Mouse (Mus musculus): ENCODE results near the gene Etfa.
A peak's percentile ranks its signal among the peaks of the same experiment; 100 is the strongest.

The Etfa gene

DNA sequence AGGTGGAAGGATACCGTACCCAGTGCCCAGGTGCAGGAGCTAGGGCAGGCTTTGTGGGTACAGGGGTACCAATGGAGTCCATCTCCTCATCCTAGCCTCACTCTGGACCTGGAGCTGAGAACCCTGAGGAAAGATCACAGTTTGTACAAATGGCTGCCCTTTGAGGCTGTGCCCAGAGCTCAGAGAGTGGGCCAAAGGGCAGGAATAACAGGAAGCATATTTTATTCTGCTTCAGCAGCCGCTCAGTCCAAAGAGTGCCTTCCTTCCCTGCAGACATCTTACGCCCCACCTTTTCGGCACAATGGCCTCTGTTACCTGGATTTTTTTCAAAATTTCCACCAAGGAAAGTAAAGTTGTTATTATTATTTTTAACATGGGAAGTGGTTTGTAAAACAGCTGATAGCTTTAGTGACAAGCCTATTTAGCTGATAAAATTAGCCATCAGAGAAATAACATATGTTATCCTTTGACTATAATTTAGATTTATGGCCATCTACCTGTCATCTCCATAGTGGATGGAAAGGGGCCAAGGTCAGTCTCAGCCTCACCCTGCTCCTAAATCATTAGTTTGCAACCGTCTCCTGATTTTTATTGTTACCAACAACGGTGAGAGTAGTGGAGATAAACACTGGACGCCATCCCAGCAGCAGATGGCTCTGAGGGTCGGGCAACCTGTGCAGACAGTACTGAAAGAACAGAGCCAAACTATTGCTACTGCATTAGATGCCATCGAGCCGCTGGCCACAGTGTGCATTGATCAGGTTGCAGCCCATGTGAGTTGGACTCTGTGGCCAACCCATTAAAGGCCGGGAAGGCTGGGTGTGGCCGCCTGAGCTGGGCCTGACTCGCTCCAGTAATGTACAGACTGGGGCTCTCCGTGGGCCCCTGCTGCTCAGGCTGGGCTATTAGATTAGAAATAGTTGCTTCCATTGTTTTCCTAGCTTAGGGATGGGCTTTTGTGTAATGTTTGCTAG, 88.3 kb downstream of the Etfa start:
- peak; percentile 9 to 44 for DNase-seq

DNA sequence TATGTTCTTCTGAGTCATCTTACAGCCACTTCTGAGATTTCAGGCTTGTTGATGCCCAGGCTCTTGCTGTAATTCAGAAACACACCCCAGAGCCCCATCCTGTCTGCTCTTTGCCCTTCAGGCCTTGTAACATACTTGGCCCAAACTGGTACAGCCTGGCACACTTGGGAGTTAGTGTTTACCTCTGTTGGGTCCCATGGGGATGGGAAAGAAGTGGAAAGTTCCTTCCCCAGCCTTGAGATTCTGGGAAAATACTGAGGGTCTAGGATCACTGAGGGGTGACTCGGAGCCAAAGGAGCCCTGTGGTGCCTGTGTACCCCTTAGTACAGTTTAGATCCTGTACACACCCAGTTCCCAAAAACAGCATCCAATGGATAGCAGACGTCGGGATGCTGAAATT, 90.3 kb downstream of the Etfa start:
- DNase-seq = no peak

DNA sequence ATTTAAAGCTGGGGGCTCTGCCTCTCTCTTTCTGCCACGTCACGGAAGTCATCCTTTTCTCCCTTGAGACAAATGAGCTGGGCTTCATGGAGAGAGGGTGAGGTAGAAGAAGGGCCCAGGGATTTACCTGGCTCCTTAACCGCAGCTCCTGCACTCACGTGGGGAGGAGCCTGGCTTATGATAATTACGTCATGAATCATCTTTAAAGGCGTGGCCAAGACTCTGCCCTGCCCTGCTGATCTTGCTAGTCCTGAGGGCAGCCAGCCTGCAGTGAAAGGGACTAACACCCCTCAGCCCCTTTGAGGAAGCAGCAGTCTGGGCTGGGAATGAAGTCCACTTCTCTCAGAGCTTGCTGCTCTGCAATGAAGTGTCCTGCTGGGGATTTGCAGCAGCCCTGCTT, 100.9 kb downstream of the Etfa start:
- no peak for DNase-seq

DNA sequence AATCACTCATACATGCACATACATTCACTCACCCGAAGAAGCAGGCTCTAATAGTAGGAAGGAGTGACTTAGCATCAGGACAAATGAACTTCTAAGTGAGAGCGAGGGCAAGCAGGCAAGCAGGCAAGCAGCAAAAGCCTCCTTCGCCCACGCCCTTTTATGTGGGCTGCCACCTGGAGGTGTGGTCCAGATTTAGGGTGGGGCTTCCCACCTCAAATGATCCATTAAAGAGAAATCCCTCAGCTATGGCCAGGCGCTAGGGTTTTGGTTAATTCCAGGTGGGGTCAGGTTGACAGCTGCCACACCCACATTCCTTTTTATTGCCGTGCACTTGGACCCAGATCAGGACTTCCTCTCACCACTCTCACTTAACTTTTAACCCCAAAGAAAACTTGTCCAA, 101.6 kb downstream of the Etfa start:
- no peak for DNase-seq

DNA sequence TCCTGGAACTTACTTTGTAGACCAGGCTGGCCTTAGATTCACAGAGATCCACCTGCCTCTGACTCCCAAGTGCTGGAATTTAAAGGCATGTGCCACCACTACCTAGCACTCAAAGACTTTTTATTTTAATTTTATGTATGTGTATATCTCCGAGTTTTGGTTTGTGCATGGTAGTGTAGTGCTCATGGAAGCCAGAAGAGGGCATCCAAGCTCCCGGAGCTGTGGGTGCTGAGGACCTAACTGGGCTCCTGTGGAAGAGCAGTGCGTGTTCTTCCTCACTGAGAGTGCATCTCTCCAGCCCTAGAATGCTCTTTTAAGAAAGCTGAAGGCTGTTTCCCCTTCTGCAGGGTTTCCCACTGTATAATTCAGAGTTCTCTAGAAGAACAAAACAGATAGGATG, 102.2 kb downstream of the Etfa start:
- no peak for DNase-seq

DNA sequence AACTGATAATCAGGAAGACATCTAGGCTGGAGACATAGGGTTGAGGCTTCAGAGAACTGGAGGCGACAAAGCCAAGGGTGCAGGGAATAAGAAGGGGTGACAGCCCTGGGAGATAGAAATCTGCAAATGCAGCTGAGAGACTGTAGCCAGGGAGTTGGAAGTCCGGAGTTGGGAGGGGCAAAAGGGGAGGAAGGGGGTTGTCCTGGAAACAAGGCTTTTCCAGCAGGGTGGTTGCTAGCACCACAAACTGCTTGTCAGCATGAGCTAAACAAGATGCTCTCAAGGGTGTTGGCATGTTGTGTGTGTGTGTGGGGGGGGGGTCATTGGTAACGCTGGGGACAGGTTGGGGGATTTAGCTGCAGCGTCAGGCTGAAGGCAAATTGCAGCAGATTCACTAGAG, 103.2 kb downstream of the Etfa start:
- DNase-seq = no peak

DNA sequence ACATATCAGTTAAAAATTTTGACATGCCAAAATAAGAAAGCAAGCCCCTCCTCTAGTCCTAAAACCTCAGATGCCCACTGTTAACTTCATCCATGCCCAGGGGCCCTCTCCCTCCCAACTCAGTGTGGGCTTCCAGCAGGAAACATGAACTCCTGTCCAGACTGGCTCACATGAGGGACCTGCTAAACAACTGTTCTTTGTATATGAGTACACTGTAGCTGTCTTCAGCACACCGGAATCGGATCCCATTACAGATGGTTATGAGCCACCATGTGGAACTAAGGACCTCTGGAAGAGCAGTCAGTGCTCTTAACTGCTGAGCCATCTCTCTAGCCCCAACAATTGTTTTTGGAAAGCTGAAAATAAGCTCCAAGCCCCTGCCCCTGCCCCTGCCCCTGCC, 105.3 kb downstream of the Etfa start:
- DNase-seq = no peak

DNA sequence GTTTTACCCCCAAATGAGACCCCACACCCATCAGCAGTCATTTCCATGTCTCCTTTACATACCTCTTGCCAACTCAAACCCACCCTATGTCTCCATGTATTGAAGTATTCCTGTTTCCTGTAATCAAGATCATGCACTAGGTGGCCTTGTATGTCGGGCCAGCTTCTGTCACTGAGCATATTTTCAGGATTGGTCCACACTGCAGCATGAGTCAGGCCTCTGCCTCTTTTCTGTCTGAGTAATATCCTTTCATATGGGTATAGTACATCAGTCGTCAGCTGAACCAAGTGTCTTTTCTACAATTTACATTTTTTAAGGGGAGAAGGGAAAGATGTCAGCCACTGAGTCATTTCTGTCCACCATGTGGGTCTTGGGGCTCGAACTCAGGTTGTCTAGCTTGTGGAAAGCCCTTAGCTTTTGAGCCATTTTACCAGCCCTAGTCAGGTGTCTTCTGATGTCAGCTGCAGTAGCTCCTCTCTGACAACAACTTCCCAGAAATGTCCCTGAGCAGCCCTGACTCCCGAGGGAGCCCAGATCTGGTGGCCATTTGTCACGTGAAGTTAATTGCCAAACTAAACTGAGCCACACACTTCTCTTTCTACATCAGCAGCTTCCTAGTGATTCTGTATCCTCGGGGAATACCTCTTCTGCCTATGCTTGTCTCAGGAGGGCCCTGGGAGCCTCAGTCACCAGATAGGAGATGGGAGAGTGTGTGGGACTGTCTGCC, 106.9 kb downstream of the Etfa start:
- no peak for DNase-seq
